Mouse (Mus musculus) intestine, postnatal 0 days (tissue): ENCODE measurements around the gene Tmem115. TPM values are rescaled to one million over a fixed set of nuclear protein-coding genes. Genes with fewer than 3 reads are reported as not detected.

Source experiments
- ATAC-seq: fragments of 200-750 bp; cut with Nextera tagmentation; 2 replicates; pipeline ENCODE4 v1.8.0; 2017; ENCODE audit warnings: mild to moderate bottlenecking, moderate TSS enrichment, moderate library complexity
- H3K27ac ChIP-seq: fragments of 300-500 bp; sonication (generic); 2 replicates; pipeline ENCODE4 v1.5.1; 2014; ENCODE audit warnings: mild to moderate bottlenecking, low read depth, low read length, moderate library complexity
- H3K27me3 ChIP-seq: fragments of 300-500 bp; sonication (generic); replicated peaks from 2 replicates; pipeline ENCODE4 v1.6.1; 2014; ENCODE audit warnings: low read length, mixed read lengths; ENCODE audit not compliant: control insufficient read depth, insufficient read depth
- H3K36me3 ChIP-seq: fragments of 300-500 bp; sonication (generic); 2 replicates; pipeline ENCODE4 v1.6.1; 2014; ENCODE audit warnings: mild to moderate bottlenecking, moderate library complexity; ENCODE audit not compliant: control insufficient read depth, insufficient read depth
- H3K4me1 ChIP-seq: fragments of 300-500 bp; sonication (generic); replicated peaks from 2 replicates; pipeline ENCODE4 v1.6.1; 2014; ENCODE audit warnings: antibody characterized with exemption, low read length, mixed read lengths; ENCODE audit not compliant: control insufficient read depth, insufficient read depth
- H3K4me2 ChIP-seq: fragments of 300-500 bp; sonication (generic); replicated peaks from 2 replicates; pipeline ENCODE4 v1.6.1; 2014; ENCODE audit warnings: low read depth, mild to moderate bottlenecking, moderate library complexity
- H3K4me3 ChIP-seq: fragments of 300-500 bp; sonication (generic); 2 replicates; pipeline ENCODE4 v1.5.1; 2014; ENCODE audit warnings: low read depth, low read length
- H3K9ac ChIP-seq: fragments of 300-500 bp; sonication (generic); 2 replicates; pipeline ENCODE4 v1.6.1; 2014; ENCODE audit warnings: mild to moderate bottlenecking, low read depth, low read length
- H3K9me3 ChIP-seq: fragments of 300-500 bp; sonication (generic); 2 replicates; pipeline ENCODE4 v1.6.1; 2016; ENCODE audit warnings: mixed run types; ENCODE audit not compliant: control insufficient read depth
- CTCF ChIP-seq: sonication (generic); IDR thresholded peaks from 2 replicates; pipeline ENCODE4 v1.5.1; 2016; ENCODE audit warnings: low read depth, mild to moderate bottlenecking, control low read depth, antibody characterized with exemption, moderate library complexity
- WGBS: fragments of 180-500 bp; shearing (Covaris S2); extraction: QIAGEN DNeasy Blood & Tissue Kit; methylation state at CpG from one replicate; pipeline ENCODE4 v1.1.7; 2014; 5-methylcytosine and 5-hydroxymethylcytosine counted together
- polyA plus RNA-seq: library from polyadenylated mRNA; unstranded; fragments of >200 nt; fragmentation: Nextera tagmentation; extraction: Ambion mirVana; gene quantifications from 2 replicates; pipeline ENCODE4 v1.2.1, GENCODE M21; 2015

The Tmem115 gene
- polyA plus RNA-seq, 1 experiment from 2014 or later = 38.0 TPM

DNA sequence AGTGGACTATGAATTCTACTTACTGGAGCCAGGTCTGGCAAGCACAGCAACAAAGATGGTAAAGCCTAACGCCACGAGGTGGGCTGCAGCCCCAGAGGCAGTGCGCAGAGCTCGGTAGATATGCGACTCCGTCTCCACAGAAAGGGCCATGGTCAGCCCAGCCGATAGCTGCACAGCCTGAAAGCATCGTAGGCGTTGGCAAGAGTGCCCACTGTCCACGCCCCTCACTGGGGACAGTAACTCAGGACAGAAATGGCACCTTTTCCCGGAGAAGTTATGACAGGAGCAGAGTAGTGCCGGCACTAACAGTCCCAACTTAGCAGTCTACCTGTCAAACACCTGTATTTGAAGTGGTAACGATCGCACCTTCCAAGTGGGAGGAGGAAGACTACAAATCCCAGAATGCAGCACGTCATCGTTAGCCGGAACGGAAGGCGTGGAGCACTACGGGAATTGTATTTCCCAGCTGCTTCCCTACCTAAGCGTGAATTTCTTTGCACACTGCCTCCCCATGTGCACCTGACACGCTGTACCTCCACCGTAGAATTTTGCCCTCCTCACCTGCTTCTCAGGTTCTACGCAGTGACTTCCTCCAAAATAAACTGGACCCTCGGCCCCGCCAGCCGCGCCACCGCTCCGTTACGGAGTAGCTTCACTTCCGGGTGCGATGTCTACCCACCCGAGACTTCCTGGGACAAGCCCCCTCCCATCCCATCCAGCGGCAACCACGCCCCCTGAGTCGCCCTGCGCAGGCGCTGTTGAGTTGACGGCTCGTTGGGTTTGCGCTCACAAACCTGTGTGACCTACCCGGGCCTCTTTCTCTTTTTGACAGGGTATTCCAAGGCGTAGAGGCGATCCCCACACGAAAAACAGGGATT lies 8.0 kb downstream of the Tmem115 start, which contains the start of the genes Cyb561d2 and Nprl2:
Cyb561d2 (minus strand) TSS at position 720 of the 878 bp plus-strand sequence.
Nprl2 (plus strand) TSS at position 753 of the 878 bp plus-strand sequence.
- Histone ChIP-seq H3K27me3 (no peaks in the 10 kb centered on the region), H3K9me3 (no peaks in the 10 kb centered on the region)

DNA sequence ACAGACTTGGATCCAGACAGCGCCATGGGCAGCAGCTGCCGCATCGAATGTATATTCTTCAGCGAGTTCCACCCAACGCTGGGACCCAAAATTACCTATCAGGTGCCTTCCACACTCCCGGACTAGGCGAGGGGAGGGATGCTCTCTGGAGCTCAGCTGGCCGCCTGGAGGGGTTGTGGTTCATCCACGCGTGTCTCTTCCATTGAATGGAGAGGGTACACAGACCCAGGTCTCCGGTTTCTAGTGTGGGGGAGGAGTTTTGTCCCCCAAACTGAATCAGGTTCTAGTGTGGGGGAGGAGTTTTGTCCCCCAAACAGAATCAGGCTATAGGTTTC lies 8.6 kb downstream of the Tmem115 start:
- no peak overlapping the region for H3K27ac ChIP-seq

More for the DNA sequence above, 8.0 kb downstream of the Tmem115 start, which contains the start of the genes Cyb561d2 and Nprl2:
- ATAC-seq = peak; percentile 85
- Histone ChIP-seq H3K27ac (no peak within 1 kb of the TSS; the same call in 1 of the 2 replicates), H3K4me2 (peak within 1 kb of the TSS; percentile 85), H3K4me3 (peak within 1 kb of the TSS; percentile 69), H3K36me3 (peaks cover 38% of the 10 kb centered on the region), H3K4me1 (peaks cover 1% of the 10 kb centered on the region), H3K9ac (peak within 1 kb of the TSS; percentile 57)
- no peak; the same call in 1 of the 2 replicates for TF ChIP-seq CTCF
- under 1% methylated on average over 46 of the region's 46 CpGs for WGBS

DNA sequence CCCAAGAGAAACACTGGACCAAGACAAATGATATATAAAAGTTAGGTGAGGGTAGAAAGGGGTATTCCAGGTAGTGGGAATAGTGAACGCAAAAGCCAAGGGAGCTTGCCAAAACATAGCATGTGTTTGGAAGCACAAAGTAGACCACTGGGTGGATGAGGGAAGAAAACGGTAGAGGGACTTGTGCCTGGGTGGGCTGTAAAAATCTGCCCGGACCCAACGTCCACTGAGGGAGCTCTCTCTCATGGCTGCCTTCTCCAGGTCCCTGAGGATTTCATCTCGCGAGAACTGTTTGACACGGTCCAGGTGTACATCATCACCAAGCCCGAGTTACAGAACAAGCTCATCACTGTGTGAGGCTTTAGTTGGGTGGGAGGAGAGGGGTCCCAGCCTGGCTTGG lies 9.0 kb downstream of the Tmem115 start:
- 38% methylated on average over 8 of the region's 8 CpGs for WGBS
- peak overlapping the region; percentile 85 for H3K4me2 ChIP-seq
- H3K4me1 ChIP-seq = no peaks in the 10 kb centered on the region; the same call in none of the 2 replicates
- peak overlapping the region; percentile 69 for H3K4me3 ChIP-seq
- TF ChIP-seq CTCF = no peak
- no peak overlapping the region for H3K27ac ChIP-seq
- H3K9me3 ChIP-seq = no peaks in the 10 kb centered on the region
- no peaks in the 10 kb centered on the region for H3K27me3 ChIP-seq
- peaks cover 35% of the 10 kb centered on the region for H3K36me3 ChIP-seq
- no peak for ATAC-seq
- H3K9ac ChIP-seq = no peak overlapping the region; the same call in 1 of the 2 replicates

More for the DNA sequence above, 8.6 kb downstream of the Tmem115 start:
- under 1% methylated on average over 11 of the region's 11 CpGs for WGBS
- peak overlapping the region; percentile 69 for H3K4me3 ChIP-seq
- TF ChIP-seq CTCF = no peak
- peak overlapping the region; percentile 85 for H3K4me2 ChIP-seq
- no peaks in the 10 kb centered on the region for H3K27me3 ChIP-seq
- H3K4me1 ChIP-seq = no peaks in the 10 kb centered on the region; the same call in none of the 2 replicates
- no peak for ATAC-seq
- H3K36me3 ChIP-seq = peaks cover 38% of the 10 kb centered on the region
- H3K9me3 ChIP-seq = no peaks in the 10 kb centered on the region
- H3K9ac ChIP-seq = peak overlapping the region; percentile 57

DNA sequence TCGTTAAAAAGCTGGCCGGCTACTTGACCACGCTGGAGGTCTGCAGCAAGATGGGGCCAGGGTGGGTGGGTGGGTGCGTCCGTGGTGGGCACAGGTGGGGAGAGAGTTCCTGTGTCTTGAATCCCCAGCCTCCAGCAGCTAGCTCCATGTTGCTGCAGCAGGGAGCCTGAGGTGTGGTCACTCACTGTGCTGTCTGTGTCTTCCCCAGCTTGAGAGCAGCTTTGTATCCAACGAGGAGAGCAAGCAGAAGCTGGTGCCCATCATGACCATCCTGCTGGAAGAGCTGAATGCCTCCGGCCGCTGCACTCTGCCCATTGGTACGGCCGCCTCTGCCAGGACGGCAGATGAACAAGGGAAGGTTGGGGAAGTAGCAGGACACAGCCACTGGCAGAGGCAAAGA lies 9.6 kb downstream of the Tmem115 start:
- H3K4me3 ChIP-seq = no peak overlapping the region
- H3K4me1 ChIP-seq = no peaks in the 10 kb centered on the region; the same call in none of the 2 replicates
- no peak overlapping the region for H3K4me2 ChIP-seq
- no peak for TF ChIP-seq CTCF
- H3K27me3 ChIP-seq = no peaks in the 10 kb centered on the region
- no peak for ATAC-seq
- H3K27ac ChIP-seq = no peak overlapping the region
- H3K9ac ChIP-seq = no peak overlapping the region
- no peaks in the 10 kb centered on the region for H3K9me3 ChIP-seq
- WGBS = 90% methylated on average over 11 of the region's 11 CpGs
- H3K36me3 ChIP-seq = peaks cover 29% of the 10 kb centered on the region

DNA sequence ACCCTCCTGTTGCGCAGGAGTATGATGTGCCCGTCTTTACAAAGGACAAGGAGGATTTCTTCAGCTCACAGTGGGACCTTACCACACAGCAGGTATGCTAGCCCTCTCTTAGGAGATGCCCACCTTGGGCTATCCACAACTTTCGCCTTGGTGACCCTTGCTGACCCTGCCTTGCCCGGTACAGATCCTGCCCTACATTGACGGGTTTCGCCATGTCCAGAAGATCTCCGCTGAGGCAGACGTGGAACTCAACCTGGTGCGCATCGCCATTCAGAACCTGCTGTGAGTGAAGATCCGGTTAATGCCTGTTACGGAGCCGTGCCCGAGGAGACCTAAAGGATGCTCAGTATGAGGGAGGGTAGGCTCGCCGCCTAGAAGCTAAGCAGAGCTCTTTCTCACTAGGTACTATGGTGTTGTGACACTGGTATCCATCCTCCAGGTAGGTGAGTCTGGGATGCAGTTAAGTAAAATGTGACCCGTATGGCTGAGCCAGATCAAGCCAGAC lies 10.5 kb downstream of the Tmem115 start:
- Histone ChIP-seq H3K27me3 (no peaks in the 10 kb centered on the region), H3K4me1 (no peaks in the 10 kb centered on the region; the same call in none of the 2 replicates), H3K27ac (no peak overlapping the region), H3K9me3 (no peaks in the 10 kb centered on the region), H3K4me2 (no peak overlapping the region), H3K36me3 (peaks cover 22% of the 10 kb centered on the region), H3K4me3 (no peak overlapping the region), H3K9ac (no peak overlapping the region)
- 96% methylated on average over 17 of the region's 17 CpGs for WGBS
- TF ChIP-seq CTCF = no peak
- ATAC-seq = no peak

DNA sequence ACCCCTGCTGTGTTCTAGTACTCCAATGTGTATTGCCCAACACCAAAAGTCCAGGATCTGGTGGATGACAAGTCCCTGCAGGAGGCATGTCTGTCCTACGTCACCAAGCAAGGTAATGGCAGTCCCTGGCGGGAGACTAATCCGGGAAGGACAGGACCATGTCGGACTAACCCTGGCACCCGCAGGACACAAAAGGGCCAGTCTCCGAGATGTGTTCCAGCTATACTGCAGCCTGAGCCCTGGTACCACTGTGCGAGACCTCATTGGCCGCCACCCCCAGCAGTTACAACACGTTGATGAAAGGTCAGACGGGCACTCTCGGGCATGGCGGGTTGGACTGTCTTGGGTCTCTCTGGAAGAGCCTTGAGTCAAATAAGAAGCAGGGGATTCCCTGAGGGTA lies 11.0 kb downstream of the Tmem115 start:
- Histone ChIP-seq H3K4me1 (no peaks in the 10 kb centered on the region; the same call in none of the 2 replicates), H3K9me3 (no peaks in the 10 kb centered on the region), H3K27ac (no peak overlapping the region), H3K27me3 (no peaks in the 10 kb centered on the region), H3K36me3 (peaks cover 17% of the 10 kb centered on the region), H3K4me3 (no peak overlapping the region), H3K4me2 (no peak overlapping the region), H3K9ac (no peak overlapping the region)
- TF ChIP-seq CTCF = no peak
- no peak for ATAC-seq
- 89% methylated on average over 12 of the region's 12 CpGs for WGBS
